Mouse (Mus musculus) neural tube, embryonic 11.5 days (tissue): Measurements from ENCODE around the gene Rbfox3. TPM values are rescaled to one million over a fixed set of nuclear protein-coding genes. Genes with fewer than 3 reads are reported as not detected.

Experiments used
- ATAC-seq: fragments of 200-750 bp; cut with Nextera tagmentation; 2 replicates; pipeline ENCODE4 v1.8.0; 2017; ENCODE audit warnings: moderate number of reproducible peaks, mild to moderate bottlenecking, moderate TSS enrichment, moderate library complexity; ENCODE audit not compliant: insufficient read depth, low FRiP score, low TSS enrichment
- DNase-seq: peaks from one replicate; pipeline ENCODE4 v3.0.0-alpha.2; 2015; ENCODE audit warnings: low spot score
- H3K27ac ChIP-seq: fragments of 300-500 bp; sonication (generic); 2 replicates; pipeline ENCODE4 v1.5.1; 2014; ENCODE audit warnings: low read depth, mild to moderate bottlenecking, low read length
- H3K27me3 ChIP-seq: fragments of 300-500 bp; sonication (generic); 2 replicates; pipeline ENCODE4 v1.6.1; 2014; ENCODE audit warnings: mild to moderate bottlenecking, low read length, mixed read lengths; ENCODE audit not compliant: control insufficient read depth, insufficient read depth
- H3K36me3 ChIP-seq: fragments of 300-500 bp; sonication (generic); 2 replicates; pipeline ENCODE4 v1.6.1; 2014; ENCODE audit warnings: mild to moderate bottlenecking, low read length, moderate library complexity, mixed read lengths; ENCODE audit not compliant: control insufficient read depth, insufficient read depth
- H3K4me1 ChIP-seq: fragments of 300-500 bp; sonication (generic); 2 replicates; pipeline ENCODE4 v1.6.1; 2014; ENCODE audit warnings: low read length, mixed read lengths; ENCODE audit not compliant: control insufficient read depth, insufficient read depth
- H3K4me2 ChIP-seq: fragments of 300-500 bp; sonication (generic); 2 replicates; pipeline ENCODE4 v1.6.1; 2014; ENCODE audit warnings: low read depth, mild to moderate bottlenecking, moderate library complexity
- H3K4me3 ChIP-seq: fragments of 300-500 bp; sonication (generic); 2 replicates; pipeline ENCODE4 v1.5.1; 2014; ENCODE audit warnings: low read depth, low read length
- H3K9ac ChIP-seq: fragments of 300-500 bp; sonication (generic); 2 replicates; pipeline ENCODE4 v1.6.1; 2014; ENCODE audit warnings: mild to moderate bottlenecking, low read length
- H3K9me3 ChIP-seq: fragments of 300-500 bp; sonication (generic); 2 replicates; pipeline ENCODE4 v1.6.1; 2016; ENCODE audit warnings: low read length; ENCODE audit not compliant: control insufficient read depth
- WGBS: fragments of 180-500 bp; shearing (Covaris S2); extraction: QIAGEN DNeasy Blood & Tissue Kit; methylation state at CpG from one replicate; pipeline ENCODE4 v1.1.7; 2014; 5-methylcytosine and 5-hydroxymethylcytosine counted together
- polyA plus RNA-seq: library from polyadenylated mRNA; unstranded; fragments of >200 nt; fragmentation: Nextera tagmentation; extraction: Ambion mirVana; gene quantifications from 2 replicates; pipeline ENCODE4 v1.2.1, GENCODE M21; 2014

The Rbfox3 gene
- polyA plus RNA-seq, result 16.1 and 16.2 TPM in 2 replicates

GRCm38 (mm10) chr11:118911307-118912070 lies at the start of gene Rbfox3:
TSS of gene Rbfox3 (minus strand) at chr11:118911597.
- ATAC-seq, result no peak
- Histone ChIP-seq H3K36me3 (no peaks in the 10 kb centered on the region), H3K4me3 (no peak within 1 kb of the TSS), H3K27me3 (peaks cover 35% of the 10 kb centered on the region), H3K9me3 (no peaks in the 10 kb centered on the region), H3K4me2 (no peak within 1 kb of the TSS), H3K27ac (0 out of 2 replicates have a peak within 1 kb of the TSS, but pooled peaks have one; percentile 56), H3K4me1 (peaks cover 14% of the 10 kb centered on the region), H3K9ac (no peak within 1 kb of the TSS)
- no peak for DNase-seq
- WGBS, result 65% methylated on average over 4 of the region's 4 CpGs

GRCm38 (mm10) chr11:118960649-118961048 lies 49.3 kb upstream of the Rbfox3 start:
- WGBS, result 65% methylated on average over 3 of the region's 3 CpGs
- H3K4me3 ChIP-seq, result no peak overlapping the region
- ATAC-seq (no peak), DNase-seq (no peak)
- H3K27ac ChIP-seq, result no peak overlapping the region
- no peaks in the 10 kb centered on the region for H3K27me3 ChIP-seq
- no peaks in the 10 kb centered on the region for H3K36me3 ChIP-seq
- H3K4me1 ChIP-seq, result no peaks in the 10 kb centered on the region
- no peak overlapping the region for H3K9ac ChIP-seq
- no peaks in the 10 kb centered on the region for H3K9me3 ChIP-seq
- H3K4me2 ChIP-seq, result no peak overlapping the region

GRCm38 (mm10) chr11:118957070-118957471 lies 45.7 kb upstream of the Rbfox3 start:
- no peaks in the 10 kb centered on the region for H3K36me3 ChIP-seq
- DNase-seq (no peak), ATAC-seq (no peak)
- WGBS, result 72% methylated on average over 14 of the region's 14 CpGs
- H3K4me1 ChIP-seq, result no peaks in the 10 kb centered on the region
- H3K27me3 ChIP-seq, result no peaks in the 10 kb centered on the region
- no peak overlapping the region for H3K9ac ChIP-seq
- no peak overlapping the region for H3K4me2 ChIP-seq
- no peak overlapping the region for H3K27ac ChIP-seq
- H3K4me3 ChIP-seq, result no peak overlapping the region
- H3K9me3 ChIP-seq, result no peaks in the 10 kb centered on the region

GRCm38 (mm10) chr11:118955016-118955415 lies 43.6 kb upstream of the Rbfox3 start:
- H3K36me3 ChIP-seq, result no peaks in the 10 kb centered on the region
- no peak overlapping the region for H3K27ac ChIP-seq
- DNase-seq (no peak), ATAC-seq (no peak)
- no peaks in the 10 kb centered on the region for H3K4me1 ChIP-seq
- no peak overlapping the region for H3K4me2 ChIP-seq
- WGBS, result 49% methylated on average over 6 of the region's 6 CpGs
- H3K9ac ChIP-seq, result no peak overlapping the region
- no peak overlapping the region for H3K4me3 ChIP-seq
- H3K27me3 ChIP-seq, result no peaks in the 10 kb centered on the region
- no peaks in the 10 kb centered on the region for H3K9me3 ChIP-seq

GRCm38 (mm10) chr11:118945868-118946267 lies 34.5 kb upstream of the Rbfox3 start:
- no peak for ATAC-seq
- H3K27me3 ChIP-seq, result no peaks in the 10 kb centered on the region
- WGBS, result 92% methylated on average over 8 of the region's 8 CpGs

GRCm38 (mm10) chr11:118941268-118941667 lies 29.9 kb upstream of the Rbfox3 start:
- Histone ChIP-seq H3K27ac (no peak overlapping the region), H3K9me3 (no peaks in the 10 kb centered on the region), H3K36me3 (no peaks in the 10 kb centered on the region), H3K4me3 (no peak overlapping the region), H3K9ac (no peak overlapping the region), H3K27me3 (no peaks in the 10 kb centered on the region), H3K4me1 (no peaks in the 10 kb centered on the region), H3K4me2 (no peak overlapping the region)
- WGBS, result 57% methylated on average over 5 of the region's 5 CpGs
- ATAC-seq (no peak), DNase-seq (no peak)

More at GRCm38 (mm10) chr11:118945868-118946267, 34.5 kb upstream of the Rbfox3 start:
- H3K9me3 ChIP-seq, result no peaks in the 10 kb centered on the region
- no peaks in the 10 kb centered on the region for H3K4me1 ChIP-seq
- no peak overlapping the region for H3K27ac ChIP-seq
- H3K9ac ChIP-seq, result no peak overlapping the region
- H3K4me2 ChIP-seq, result no peak overlapping the region
- H3K4me3 ChIP-seq, result no peak overlapping the region
- no peak for DNase-seq
- no peaks in the 10 kb centered on the region for H3K36me3 ChIP-seq

GRCm38 (mm10) chr11:118940539-118940938 lies 29.1 kb upstream of the Rbfox3 start:
- Histone ChIP-seq H3K36me3 (no peaks in the 10 kb centered on the region), H3K4me1 (no peaks in the 10 kb centered on the region)
- no peak for ATAC-seq

GRCm38 (mm10) chr11:118939731-118940130 lies 28.3 kb upstream of the Rbfox3 start:
- WGBS, result 91% methylated on average over 4 of the region's 4 CpGs
- H3K27me3 ChIP-seq, result no peaks in the 10 kb centered on the region

More at GRCm38 (mm10) chr11:118940539-118940938, 29.1 kb upstream of the Rbfox3 start:
- Histone ChIP-seq H3K27me3 (no peaks in the 10 kb centered on the region), H3K27ac (no peak overlapping the region), H3K9ac (no peak overlapping the region), H3K4me3 (no peak overlapping the region), H3K9me3 (no peaks in the 10 kb centered on the region), H3K4me2 (no peak overlapping the region)
- no peak for DNase-seq
- WGBS, result 72% methylated on average over 11 of the region's 11 CpGs

GRCm38 (mm10) chr11:118934925-118935324 lies 23.5 kb upstream of the Rbfox3 start:
- Histone ChIP-seq H3K4me2 (no peak overlapping the region), H3K4me1 (no peaks in the 10 kb centered on the region), H3K9ac (no peak overlapping the region), H3K36me3 (no peaks in the 10 kb centered on the region), H3K4me3 (no peak overlapping the region), H3K27ac (no peak overlapping the region), H3K9me3 (no peaks in the 10 kb centered on the region), H3K27me3 (no peaks in the 10 kb centered on the region)
- no peak for DNase-seq
- 64% methylated on average over 1 of the region's 1 CpGs for WGBS
- ATAC-seq, result no peak

More at GRCm38 (mm10) chr11:118939731-118940130, 28.3 kb upstream of the Rbfox3 start:
- no peaks in the 10 kb centered on the region for H3K4me1 ChIP-seq
- H3K4me2 ChIP-seq, result no peak overlapping the region
- DNase-seq (no peak), ATAC-seq (no peak)
- no peak overlapping the region for H3K27ac ChIP-seq
- no peaks in the 10 kb centered on the region for H3K9me3 ChIP-seq
- H3K36me3 ChIP-seq, result no peaks in the 10 kb centered on the region
- H3K4me3 ChIP-seq, result no peak overlapping the region
- H3K9ac ChIP-seq, result no peak overlapping the region
